Mouse (Mus musculus) urinary bladder, postnatal 14 days (tissue): ENCODE data around the gene Pex3.
A peak's percentile ranks its signal among the peaks of the same experiment; 100 is the strongest.

Experiments used
- DNase-seq: peaks from one replicate; pipeline ENCODE4 v3.0.0; 2021; ENCODE audit warnings: low spot score

Gene Pex3

GRCm38 (mm10) chr10:13552646-13553497 is at the start of gene Pex3, which contains the start of gene Adat2:
Gene Pex3, minus strand, starts transcription at chr10:13553142.
Gene Adat2, plus strand, starts transcription at chr10:13552894.
- peak; percentile 91 for DNase-seq

- no peak for DNase-seq
Observed at GRCm38 (mm10) chr10:13600926-13601325, 48.0 kb upstream of the Pex3 start.

GRCm38 (mm10) chr10:13597491-13597890 is 44.5 kb upstream of the Pex3 start:
- no peak for DNase-seq

- no peak for DNase-seq
Observed at GRCm38 (mm10) chr10:13596866-13597265, 43.9 kb upstream of the Pex3 start.

GRCm38 (mm10) chr10:13596073-13596472 is 43.1 kb upstream of the Pex3 start:
- no peak for DNase-seq

GRCm38 (mm10) chr10:13593529-13593928 is 40.6 kb upstream of the Pex3 start:
- no peak for DNase-seq

GRCm38 (mm10) chr10:13592196-13592595 is 39.3 kb upstream of the Pex3 start:
- no peak for DNase-seq

GRCm38 (mm10) chr10:13587914-13588313 is 35.0 kb upstream of the Pex3 start:
- DNase-seq = no peak

GRCm38 (mm10) chr10:13577123-13577522 is 24.2 kb upstream of the Pex3 start:
- DNase-seq = no peak

- no peak for DNase-seq
Observed at GRCm38 (mm10) chr10:13572410-13572809, 19.5 kb upstream of the Pex3 start.

- DNase-seq = no peak
Observed at GRCm38 (mm10) chr10:13572003-13572402, 19.1 kb upstream of the Pex3 start.

- no peak for DNase-seq
Observed at GRCm38 (mm10) chr10:13570697-13571538, 18.0 kb upstream of the Pex3 start.

- no peak for DNase-seq
Observed at GRCm38 (mm10) chr10:13569818-13570217, 16.9 kb upstream of the Pex3 start.

- DNase-seq = no peak
Observed at GRCm38 (mm10) chr10:13566393-13566792, 13.5 kb upstream of the Pex3 start.

- DNase-seq = no peak
Observed at GRCm38 (mm10) chr10:13565080-13565448, 12.1 kb upstream of the Pex3 start.

GRCm38 (mm10) chr10:13564364-13565079 is 11.6 kb upstream of the Pex3 start:
- peak; percentile 70 for DNase-seq

GRCm38 (mm10) chr10:13560014-13560674 is 7.2 kb upstream of the Pex3 start:
- DNase-seq = no peak

- DNase-seq = no peak
Observed at GRCm38 (mm10) chr10:13554316-13554715, 1.4 kb upstream of the Pex3 start.

GRCm38 (mm10) chr10:13553498-13553985 is 600 bp upstream of the Pex3 start:
- no peak for DNase-seq

- DNase-seq = no peak
Observed at GRCm38 (mm10) chr10:13541721-13542120, 11.2 kb downstream of the Pex3 start.

- no peak for DNase-seq
Observed at GRCm38 (mm10) chr10:13539769-13540333, 13.1 kb downstream of the Pex3 start.
